Mouse (Mus musculus) spleen, adult 2 months (tissue): ENCODE measurements around the gene Klra3. TPM values are rescaled to one million over a fixed set of nuclear protein-coding genes. Genes with fewer than 3 reads are reported as not detected.
"Not testable (repeated sequence)": the region's sequence is repeated elsewhere in the genome, so short reads cannot be mapped to it uniquely, and the experiment has no call there.

ENCODE experiments used
- DNase-seq, 2 experiments: peaks; one replicate each; pipeline versions ENCODE4 v3.0.0 to v3.0.0-alpha.2; 2012 to 2021; ENCODE audit warnings: low spot score in 2 of 2, low read depth in 1 of 2
- H3K27ac ChIP-seq: fragments of 200-500 bp; 2 replicates; pipeline ENCODE4 v1.5.1; 2012; ENCODE audit warnings: low read length, inconsistent platforms; ENCODE audit not compliant: insufficient read depth
- H3K27me3 ChIP-seq: fragments of 200-500 bp; 2 replicates; pipeline ENCODE4 v1.6.1; 2012; ENCODE audit warnings: mild to moderate bottlenecking, moderate library complexity, low read length, inconsistent platforms; ENCODE audit not compliant: control insufficient read depth, insufficient read depth
- H3K36me3 ChIP-seq: fragments of 200-500 bp; 2 replicates; pipeline ENCODE4 v1.6.1; 2012; ENCODE audit warnings: mild to moderate bottlenecking, low read length, inconsistent platforms; ENCODE audit not compliant: control insufficient read depth, insufficient read depth
- H3K4me1 ChIP-seq: fragments of 200-500 bp; 2 replicates; pipeline ENCODE4 v1.6.1; 2011; ENCODE audit warnings: inconsistent platforms; ENCODE audit not compliant: control insufficient read depth, insufficient read depth, insufficient read length
- H3K4me3 ChIP-seq: fragments of 200-500 bp; 2 replicates; pipeline ENCODE4 v1.5.1; 2011; ENCODE audit warnings: mild to moderate bottlenecking, inconsistent platforms; ENCODE audit not compliant: insufficient read depth, insufficient read length; ENCODE audit errors: extremely low read depth
- CTCF ChIP-seq: fragments of 200-500 bp; IDR thresholded peaks from 2 replicates; pipeline ENCODE4 v1.5.1; 2011; ENCODE audit warnings: mild to moderate bottlenecking, inconsistent platforms; ENCODE audit not compliant: insufficient read depth, insufficient read length, insufficient replicate concordance; ENCODE audit errors: extremely low read depth
- POLR2A ChIP-seq: fragments of 200-500 bp; IDR thresholded peaks from 2 replicates; pipeline ENCODE4 v1.6.1; 2011; ENCODE audit warnings: low read depth, low read length, inconsistent platforms
- WGBS: fragments of 180-500 bp; shearing (Covaris S2); methylation state at CpG from one replicate; pipeline ENCODE4 v1.1.7; 2018; 5-methylcytosine and 5-hydroxymethylcytosine counted together
- polyA plus RNA-seq: library from polyadenylated mRNA; depleted of rRNA; stranded (reverse); fragments of >200 nt; gene quantifications from 2 replicates; pipeline ENCODE4 v1.2.3, GENCODE M21; 2012; rRNA removed

The Klra3 gene
- polyA plus RNA-seq: 0.11 TPM in 1 of 2 replicates, not detected in the other

GRCm38 (mm10) chr6:130337411-130337810 lies at the start of gene Klra3:
TSS of gene Klra3 (minus strand) at chr6:130337574.
- 74% methylated on average over 8 of the region's 8 CpGs for WGBS
- H3K4me3 ChIP-seq: no peak within 1 kb of the TSS
- no peak for DNase-seq
- no peaks in the 10 kb centered on the region for H3K27me3 ChIP-seq
- no peaks in the 10 kb centered on the region for H3K36me3 ChIP-seq
- H3K4me1 ChIP-seq: no peaks in the 10 kb centered on the region
- H3K27ac ChIP-seq: no peak within 1 kb of the TSS
- TF ChIP-seq CTCF (no peak), POLR2A (no peak)

GRCm38 (mm10) chr6:130386750-130387149 lies 49.4 kb upstream of the Klra3 start, which contains the start of gene Klra1:
TSS of gene Klra1 (minus strand) at chr6:130386874.
- DNase-seq: no peak
- 25% methylated on average over 2 of the region's 2 CpGs for WGBS
- peaks cover 2% of the 10 kb centered on the region; the same call in 1 of the 2 replicates for H3K4me1 ChIP-seq
- H3K4me3 ChIP-seq: no peak within 1 kb of the TSS
- no peak within 1 kb of the TSS for H3K27ac ChIP-seq
- no peaks in the 10 kb centered on the region for H3K27me3 ChIP-seq
- H3K36me3 ChIP-seq: no peaks in the 10 kb centered on the region
- TF ChIP-seq POLR2A: no peak
- TF ChIP-seq CTCF: no peak

GRCm38 (mm10) chr6:130385803-130386202 lies 48.4 kb upstream of the Klra3 start:
- Histone ChIP-seq H3K36me3 (no peaks in the 10 kb centered on the region), H3K27me3 (no peaks in the 10 kb centered on the region), H3K4me3 (no peak overlapping the region), H3K27ac (no peak overlapping the region), H3K4me1 (peaks cover 2% of the 10 kb centered on the region; the same call in 1 of the 2 replicates)
- TF ChIP-seq POLR2A: no peak
- TF ChIP-seq CTCF: no peak
- DNase-seq: no peak
- 77% methylated on average over 1 of the region's 1 CpGs for WGBS

GRCm38 (mm10) chr6:130382375-130382774 lies 45.0 kb upstream of the Klra3 start:
- Histone ChIP-seq H3K27ac (no peak overlapping the region), H3K4me1 (peaks cover 1% of the 10 kb centered on the region; the same call in 1 of the 2 replicates), H3K27me3 (no peaks in the 10 kb centered on the region), H3K4me3 (no peak overlapping the region; the same call in 1 of the 2 replicates), H3K36me3 (no peaks in the 10 kb centered on the region)
- 21% methylated on average over 4 of the region's 4 CpGs for WGBS
- peak in 1 of 2 experiments; percentile 5 for DNase-seq
- TF ChIP-seq POLR2A: no peak
- no peak for TF ChIP-seq CTCF

GRCm38 (mm10) chr6:130345381-130345780 lies 8.0 kb upstream of the Klra3 start:
- WGBS: 21% methylated on average over 1 of the region's 1 CpGs
- H3K27ac ChIP-seq, H3K4me1 ChIP-seq, H3K36me3 ChIP-seq, H3K27me3 ChIP-seq, H3K4me3 ChIP-seq, DNase-seq: not testable (repeated sequence)

GRCm38 (mm10) chr6:130341973-130342372 lies 4.6 kb upstream of the Klra3 start:
- H3K4me1 ChIP-seq, H3K27me3 ChIP-seq, H3K4me3 ChIP-seq, H3K27ac ChIP-seq, H3K36me3 ChIP-seq, DNase-seq: not testable (repeated sequence)
- 11% methylated on average over 2 of the region's 2 CpGs for WGBS

- Histone ChIP-seq H3K4me3 (no peak overlapping the region), H3K27ac (no peak overlapping the region), H3K27me3 (no peaks in the 10 kb centered on the region), H3K36me3 (no peaks in the 10 kb centered on the region), H3K4me1 (no peaks in the 10 kb centered on the region; the same call in 1 of the 2 replicates)
- no peak for DNase-seq
- TF ChIP-seq CTCF: no peak
- no peak for TF ChIP-seq POLR2A
These were observed 49.3 kb downstream of the Klra3 start for GRCm38 (mm10) chr6:130287984-130288649.

GRCm38 (mm10) chr6:130281828-130282227 lies 55.5 kb downstream of the Klra3 start, which contains the start of gene Klra10:
TSS of gene Klra10 (minus strand) at chr6:130281928.
- H3K27me3 ChIP-seq, H3K4me3 ChIP-seq, H3K36me3 ChIP-seq, H3K27ac ChIP-seq, H3K4me1 ChIP-seq, DNase-seq: not testable (repeated sequence)
- 82% methylated on average over 1 of the region's 1 CpGs for WGBS
